Mouse (Mus musculus) brain, adult 2 months (tissue): ENCODE measurements around the gene Rfwd3.
A peak's percentile ranks its signal among the peaks of the same experiment; 100 is the strongest.
"Not testable (repeated sequence)": the region's sequence is repeated elsewhere in the genome, so short reads cannot be mapped to it uniquely, and the experiment has no call there.

Experiments
- DNase-seq: peaks from one replicate; pipeline ENCODE4 v3.0.0; 2011; ENCODE audit warnings: low read depth, low spot score

Rfwd3 gene

DNA sequence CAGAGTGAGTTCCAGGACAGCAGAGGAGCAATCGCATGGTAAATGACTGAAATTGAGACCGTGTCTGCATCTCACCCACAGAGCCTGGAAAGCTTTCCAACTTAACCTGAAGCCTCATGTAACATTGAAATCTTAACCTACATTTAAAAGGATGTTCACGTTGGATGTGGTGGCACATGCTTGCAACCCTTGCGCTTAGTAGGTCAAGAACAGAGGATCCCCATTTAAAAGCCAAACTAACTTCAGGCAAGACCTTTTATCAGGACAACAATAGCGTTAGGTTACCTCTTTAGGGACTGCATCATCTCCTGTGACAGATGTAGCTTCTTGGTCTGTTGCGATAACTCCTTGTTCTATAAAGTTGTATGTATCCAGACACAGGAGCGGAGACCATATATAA lies 9.4 kb downstream of the Rfwd3 start:
- no peak for DNase-seq

DNA sequence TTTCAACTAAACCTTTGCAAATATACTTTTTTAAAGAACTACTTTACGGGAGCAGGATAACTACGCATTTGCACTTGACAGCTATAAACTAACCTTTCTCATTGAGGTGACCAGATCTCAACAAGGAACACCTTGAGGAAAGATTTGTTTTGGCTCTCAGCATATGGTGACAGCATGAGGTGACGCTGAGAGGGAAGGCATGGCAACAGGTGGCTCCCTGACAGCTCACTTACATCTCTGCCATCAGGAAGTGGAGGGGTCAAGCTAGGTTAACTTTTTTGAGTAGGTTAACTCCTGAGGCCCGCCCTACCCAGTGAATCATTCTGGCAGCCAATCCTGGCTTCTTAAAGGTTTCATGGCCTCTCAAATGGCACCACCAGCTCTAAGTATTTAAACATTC lies 14.4 kb downstream of the Rfwd3 start:
- no peak for DNase-seq

DNA sequence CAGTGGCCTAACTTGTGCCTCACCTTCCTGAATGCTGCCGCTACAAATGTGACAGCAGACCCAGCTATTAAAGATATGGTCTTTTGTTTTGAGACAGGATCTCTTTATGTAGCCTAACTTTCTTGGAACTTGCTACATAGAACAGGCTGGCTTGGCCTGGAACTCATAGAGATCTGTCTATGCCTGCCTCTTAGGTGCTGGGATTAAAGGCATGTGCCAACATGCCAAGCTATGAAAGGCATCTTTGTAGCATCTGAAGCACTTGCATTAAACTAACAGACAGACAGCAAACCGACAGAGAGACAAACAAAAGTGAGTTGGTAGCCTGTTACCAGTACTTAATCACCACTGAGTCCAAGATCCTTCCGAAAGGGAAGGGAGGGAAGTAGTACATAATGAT lies 17.9 kb downstream of the Rfwd3 start:
- DNase-seq, result no peak

DNA sequence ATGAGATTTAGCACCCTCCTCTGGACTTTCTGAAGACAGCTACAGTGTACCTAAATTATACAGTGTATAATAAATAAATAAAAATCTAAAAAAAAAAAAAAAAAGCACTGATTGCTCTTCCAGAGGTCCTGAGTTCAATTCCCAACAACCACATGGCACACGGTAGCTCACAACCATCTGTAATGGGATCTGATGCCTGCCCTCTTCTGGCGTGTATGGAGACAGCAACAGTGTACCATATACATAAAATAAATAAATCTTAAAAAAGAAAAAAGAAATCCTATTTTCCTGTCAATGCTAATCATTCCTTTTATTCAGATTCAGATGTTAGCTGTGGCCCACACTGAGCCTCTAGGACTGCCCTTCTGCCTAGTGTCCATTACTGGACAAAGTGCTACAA lies 31.7 kb downstream of the Rfwd3 start:
- DNase-seq, result peak; percentile 17

DNA sequence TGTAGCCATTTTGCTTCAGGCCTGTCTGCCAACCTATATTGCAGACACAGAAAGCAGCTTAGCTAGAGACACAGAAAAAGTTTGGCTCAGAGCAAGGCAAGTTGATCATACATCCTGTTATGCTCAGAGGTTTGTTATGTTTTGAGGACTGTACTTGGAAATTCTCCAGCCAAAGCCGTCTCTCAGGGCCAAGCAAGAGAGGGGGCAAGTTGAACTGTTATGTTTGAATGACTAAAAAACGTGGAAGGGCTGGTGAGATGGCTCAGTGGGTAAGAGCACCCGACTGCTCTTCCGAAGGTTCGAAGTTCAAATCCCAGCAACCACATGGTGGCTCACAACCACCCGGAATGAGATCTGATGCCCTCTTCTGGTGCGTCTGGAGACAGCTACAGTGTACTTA lies 33.9 kb downstream of the Rfwd3 start:
- DNase-seq, result not testable (repeated sequence)

DNA sequence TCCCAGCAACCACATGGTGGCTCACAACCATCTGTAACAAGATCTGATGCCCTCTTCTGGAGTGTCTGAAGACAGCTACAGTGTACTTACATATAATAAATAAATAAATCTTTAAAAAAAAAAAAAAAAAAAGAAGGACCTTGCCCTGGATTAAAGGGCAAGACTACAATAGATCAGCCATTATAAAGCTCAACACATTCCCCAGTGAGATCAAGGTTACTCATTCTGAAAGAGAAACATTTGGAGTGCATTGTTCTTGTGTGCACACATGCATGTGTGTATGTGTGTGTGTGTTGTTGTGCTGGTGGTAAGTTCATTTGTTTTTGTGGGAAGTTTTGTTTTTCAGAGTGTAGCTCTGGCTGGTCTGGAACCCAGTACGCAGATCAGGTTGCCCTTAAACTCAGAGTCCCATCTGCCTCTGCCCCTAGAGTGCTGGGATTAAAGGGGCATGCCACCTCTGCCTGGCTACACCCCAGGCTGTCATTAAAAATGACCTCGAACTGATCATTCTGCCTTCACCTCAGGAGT lies 35.3 kb downstream of the Rfwd3 start:
- no peak for DNase-seq

DNA sequence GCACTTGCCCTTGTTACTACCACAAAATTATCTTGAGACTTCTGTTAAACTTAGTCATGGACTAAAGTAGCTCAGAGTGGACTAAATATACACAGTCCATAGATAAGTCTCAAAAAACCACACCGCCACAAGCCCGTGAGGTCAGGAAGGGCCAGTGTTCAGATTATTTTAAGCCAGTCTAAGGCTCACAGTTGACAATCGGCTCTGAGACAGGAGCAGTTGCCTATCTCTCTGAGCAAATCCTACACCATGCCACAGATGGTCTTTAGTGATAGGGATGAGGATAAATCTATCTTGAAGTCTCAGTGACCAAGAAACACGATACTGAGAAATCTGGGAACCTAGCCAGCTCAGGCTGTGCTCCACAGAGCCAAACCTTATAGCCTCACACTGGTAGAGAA lies 38.0 kb downstream of the Rfwd3 start:
- peak; percentile 20 for DNase-seq

DNA sequence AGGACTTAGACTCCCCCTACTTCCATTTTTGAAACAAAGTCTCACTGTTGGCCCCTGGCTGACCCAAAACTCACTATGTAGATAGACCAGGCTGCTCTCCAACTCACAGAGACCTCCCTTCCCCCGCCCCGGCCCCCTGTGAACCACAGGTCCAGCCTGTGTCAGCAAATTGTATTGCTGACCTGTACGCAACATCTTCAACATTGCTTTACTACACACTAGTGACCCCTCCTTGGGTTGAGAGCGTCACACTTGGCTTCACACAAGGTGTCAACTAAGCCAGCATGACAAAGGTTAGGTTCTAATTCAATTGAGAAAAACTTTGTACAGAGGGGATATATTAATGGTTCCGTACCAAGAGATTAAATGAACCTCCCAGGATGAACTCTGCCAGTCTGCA lies 39.8 kb downstream of the Rfwd3 start:
- DNase-seq, result no peak

DNA sequence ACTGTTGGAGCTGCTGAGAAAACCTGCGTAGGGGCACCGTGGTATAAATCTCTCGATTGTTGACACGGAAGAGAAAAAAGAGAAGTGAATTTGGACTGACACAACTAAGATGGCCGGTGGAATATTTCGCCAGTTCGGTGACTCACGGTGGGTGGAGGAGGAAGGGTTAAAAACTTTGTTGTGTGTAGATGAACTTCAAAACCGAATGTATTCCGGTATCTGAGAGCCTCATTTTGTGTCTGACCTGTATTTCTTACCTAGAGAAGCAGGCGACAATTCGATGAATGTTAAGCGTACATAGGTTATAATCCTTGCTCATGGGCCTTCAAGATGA lies 40.6 kb downstream of the Rfwd3 start:
- no peak for DNase-seq

DNA sequence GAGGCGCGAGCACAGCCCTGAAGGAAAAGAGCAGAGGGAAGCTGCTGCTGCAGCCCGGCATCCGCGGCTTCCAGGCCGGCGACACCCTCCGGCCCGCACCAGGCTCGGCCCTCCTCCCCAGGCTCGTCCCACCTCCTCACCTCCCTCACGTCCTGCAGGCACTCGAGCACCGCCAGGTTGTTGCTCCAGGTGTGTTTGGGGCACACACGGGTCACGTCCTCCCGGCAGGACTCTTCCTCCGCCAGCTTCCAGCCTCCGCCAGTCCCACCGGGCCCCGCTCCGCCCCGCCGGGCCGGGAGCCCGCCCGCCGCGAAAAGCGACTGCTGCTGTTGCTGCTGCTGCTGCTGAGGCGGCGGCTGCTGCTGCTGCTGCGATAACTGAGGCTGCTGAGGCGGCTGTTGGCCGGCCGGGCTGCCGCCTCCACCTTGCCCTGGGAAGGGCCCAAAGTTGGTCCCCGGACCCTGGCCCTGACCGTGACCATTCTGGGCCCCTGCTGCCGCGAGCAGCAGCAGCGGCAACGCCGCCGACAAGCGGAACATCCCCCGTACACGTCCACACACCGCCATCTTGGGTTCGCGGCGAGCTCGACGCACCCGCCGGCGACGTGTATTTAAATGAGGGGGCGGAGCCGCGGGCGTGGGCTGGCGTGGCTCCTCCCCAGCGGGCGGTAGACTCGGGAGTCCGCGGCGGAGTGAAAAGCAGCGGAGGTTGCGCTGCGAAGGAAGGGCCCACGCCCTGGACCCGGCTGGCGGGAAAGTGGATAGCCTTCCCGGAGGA lies 41.2 kb downstream of the Rfwd3 start, which contains the start of gene Glg1:
Gene Glg1 (minus strand): TSS at position 586 of the 777 bp plus-strand sequence.
- DNase-seq, result peak; percentile 96

DNA sequence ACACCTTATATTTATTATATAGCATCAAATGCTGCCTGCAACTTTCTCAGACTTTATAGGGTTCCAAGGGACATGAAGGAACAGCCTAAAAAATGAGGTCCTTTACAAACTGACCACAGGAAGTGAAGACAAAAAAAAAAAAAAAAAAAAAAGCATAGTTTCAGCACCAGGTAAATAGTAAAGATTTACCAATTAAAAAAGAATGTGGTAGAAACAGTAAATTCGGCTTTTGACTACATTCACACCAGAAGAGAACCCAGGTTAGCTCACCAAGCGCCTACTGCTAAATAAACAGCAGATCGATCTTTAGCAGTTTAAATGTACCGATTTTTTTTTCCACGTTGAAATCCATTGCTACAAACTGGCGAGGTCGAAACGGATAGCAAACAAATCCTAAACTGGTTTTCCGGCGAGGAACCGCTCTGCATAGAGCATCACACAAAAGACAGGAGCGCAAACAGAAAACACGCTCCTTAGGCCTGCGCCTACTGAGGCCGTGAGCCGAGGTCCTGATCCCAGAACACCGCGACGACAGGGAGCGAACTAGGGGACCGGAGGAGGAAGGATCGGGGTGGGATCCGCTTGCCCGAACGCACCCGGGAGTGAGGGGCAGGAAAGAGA lies 41.9 kb downstream of the Rfwd3 start:
- peak; percentile 59 for DNase-seq

DNA sequence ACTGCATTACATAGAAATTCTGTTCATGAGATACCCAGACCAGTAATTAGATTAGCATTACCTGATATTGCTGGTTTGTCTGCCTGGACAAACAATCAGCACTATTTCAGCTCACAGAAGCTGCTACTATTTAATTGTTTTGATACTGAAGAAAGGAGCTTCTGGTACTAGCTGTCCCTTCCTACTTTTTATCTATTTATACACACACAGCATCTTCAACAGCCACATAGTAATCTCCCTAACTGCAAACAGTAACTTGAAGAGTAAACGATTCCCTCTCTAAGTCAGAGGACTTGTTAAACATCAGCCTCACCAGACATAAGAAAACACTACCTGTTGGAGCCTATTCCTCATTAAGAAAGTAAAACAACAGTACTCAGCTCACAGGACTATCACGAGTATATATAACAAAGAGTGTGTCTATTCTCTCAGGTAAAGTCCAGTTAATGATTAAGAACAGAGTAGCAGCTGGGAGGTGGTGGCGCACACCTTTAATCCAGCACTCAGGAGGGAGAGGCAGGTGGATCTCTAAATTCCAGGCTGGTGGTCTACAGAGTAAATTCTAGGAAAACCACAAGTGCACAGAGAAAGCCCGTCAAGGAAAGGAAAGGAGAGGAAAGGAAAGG lies 47.4 kb downstream of the Rfwd3 start:
- no peak for DNase-seq

DNA sequence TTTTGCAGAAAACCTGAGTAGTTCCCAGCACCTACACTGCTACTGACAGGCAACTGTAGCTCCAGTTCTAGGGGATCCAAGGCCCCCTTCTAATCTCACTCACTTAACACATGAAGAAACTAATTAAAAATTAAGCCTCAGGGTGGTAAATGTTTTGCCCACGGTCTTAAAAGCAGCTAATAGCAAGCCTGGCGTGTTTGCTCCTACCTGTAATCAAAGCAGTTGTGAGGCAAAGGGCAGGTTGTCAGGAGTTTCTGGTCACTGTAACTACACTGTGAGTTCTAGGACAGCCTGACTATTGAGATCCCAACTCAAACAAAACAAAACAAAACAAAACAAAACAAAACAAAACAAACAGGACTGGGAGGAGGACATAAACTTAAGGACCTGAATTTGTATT lies 49.9 kb downstream of the Rfwd3 start:
- no peak for DNase-seq

DNA sequence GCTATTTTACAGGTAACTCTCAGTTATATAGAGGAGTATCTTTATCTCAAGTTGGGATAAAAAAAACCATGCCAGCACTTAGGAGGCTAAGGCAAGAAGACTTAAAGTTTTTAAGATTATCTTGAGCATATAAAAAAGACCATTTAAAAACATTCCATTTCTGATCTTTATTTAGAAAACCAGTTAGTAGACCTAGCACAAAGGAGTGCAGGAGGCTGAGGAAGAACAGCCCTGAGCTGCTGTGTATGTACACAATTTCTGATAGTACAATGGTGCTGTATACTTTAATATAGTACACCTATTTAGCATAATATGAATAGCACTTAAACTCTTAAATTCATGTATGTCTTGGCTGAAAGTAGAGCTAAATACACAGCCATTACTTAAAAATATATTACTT lies 51.9 kb downstream of the Rfwd3 start:
- DNase-seq, result no peak

DNA sequence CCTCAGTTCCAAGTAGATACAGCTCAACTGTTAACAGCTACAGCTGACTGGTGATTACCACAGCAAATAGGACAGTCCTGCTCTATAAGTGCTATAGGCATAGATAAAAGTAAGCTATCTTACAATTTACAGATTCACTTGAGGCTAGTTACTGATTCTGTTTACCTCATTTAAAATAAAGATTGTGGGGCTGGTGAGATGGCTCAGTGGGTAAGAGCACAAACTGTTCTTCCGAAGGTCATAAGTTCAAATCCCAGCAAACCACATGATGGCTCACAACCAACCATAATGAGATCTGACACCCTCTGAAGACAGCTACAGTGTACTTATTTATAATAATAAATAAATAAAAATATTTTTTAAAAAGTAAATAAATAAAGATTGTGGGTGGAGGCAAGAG lies 53.2 kb downstream of the Rfwd3 start:
- DNase-seq, result not testable (repeated sequence)

DNA sequence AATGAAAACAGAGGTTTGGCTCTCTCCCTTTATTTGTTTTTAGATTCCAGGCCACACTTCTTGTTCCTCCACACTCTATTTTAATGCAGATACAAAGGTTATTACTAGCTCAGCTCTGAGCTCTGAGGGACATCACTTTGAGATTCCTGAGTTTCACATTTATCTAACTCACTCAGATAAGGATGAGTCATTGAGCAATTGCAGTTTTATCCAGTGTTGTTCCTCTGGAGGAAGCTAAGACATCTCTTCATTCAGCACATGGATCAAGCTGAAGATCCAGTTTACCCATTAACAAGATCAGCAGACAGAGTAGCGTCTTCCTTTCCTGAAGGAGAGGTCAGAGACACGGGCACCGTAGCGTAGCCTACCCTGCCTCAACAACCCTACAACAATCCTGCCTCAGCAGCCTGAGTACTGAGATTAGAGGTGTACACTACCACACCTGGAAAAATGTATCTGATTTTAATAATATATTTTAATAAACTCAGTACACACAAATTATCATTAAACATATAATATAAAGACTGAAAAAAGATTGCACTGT lies 53.7 kb downstream of the Rfwd3 start:
- peak; percentile 27 for DNase-seq

DNA sequence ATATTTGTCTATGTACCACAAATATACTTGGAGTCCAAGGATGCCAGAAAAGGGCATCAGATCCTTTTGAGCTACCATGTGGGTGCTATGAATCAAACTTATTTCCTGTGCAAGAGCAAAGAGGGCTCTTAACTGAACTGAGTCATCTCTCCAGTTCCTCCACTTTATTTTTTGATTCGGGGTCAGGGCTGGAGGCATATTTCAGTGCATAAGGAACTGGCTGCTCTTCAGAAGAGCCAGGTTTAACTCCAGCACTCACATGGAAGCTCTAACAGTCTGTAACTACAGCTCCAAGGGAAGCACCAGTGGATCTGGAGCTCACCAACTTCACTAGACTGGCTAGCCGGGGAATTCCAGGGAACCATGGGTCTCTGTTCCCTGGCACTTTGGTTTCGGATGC lies 62.7 kb downstream of the Rfwd3 start:
- DNase-seq, result peak; percentile 48

DNA sequence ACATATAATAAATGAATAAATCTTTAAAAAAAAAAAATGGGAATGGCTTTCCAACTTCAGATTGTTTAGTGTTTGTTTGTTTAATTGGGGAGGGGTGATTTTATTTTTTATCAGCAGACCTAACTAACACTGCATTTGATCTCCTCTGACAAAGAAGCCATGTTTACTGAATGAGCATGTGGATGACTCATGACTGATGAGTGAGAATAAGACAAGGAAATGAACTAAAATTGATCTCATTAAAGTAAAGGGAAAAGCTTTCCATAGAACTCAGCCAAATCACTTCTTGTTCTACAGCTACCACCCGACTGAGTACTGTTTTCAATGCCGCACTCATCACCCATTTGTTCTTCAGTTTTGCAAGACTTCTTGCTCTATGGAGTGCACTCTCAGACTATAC lies 66.3 kb downstream of the Rfwd3 start:
- no peak for DNase-seq

DNA sequence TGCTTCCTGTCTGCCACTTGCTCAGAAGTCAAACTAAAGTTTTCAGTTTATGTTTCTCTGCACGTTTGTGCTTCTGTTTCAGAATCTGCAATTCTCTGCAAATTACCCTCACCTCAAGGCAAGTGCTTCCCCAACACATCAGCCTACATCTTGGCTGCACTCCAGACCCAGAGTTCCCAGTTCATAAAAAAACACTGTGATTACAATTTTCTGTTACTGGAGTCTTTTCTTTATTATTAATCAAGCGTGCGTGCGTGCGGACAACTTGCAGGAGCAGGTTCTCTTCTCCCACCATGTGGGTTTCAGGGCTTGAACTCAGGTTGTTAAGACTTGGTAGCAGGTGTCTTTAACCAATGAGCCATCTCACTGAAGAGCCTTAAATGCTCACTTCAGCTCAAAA lies 75.9 kb downstream of the Rfwd3 start:
- DNase-seq, result peak; percentile 58
